Mouse (Mus musculus) liver, adult 2 months (tissue): ENCODE results near the gene Bsx.

Experiments
- CTCF ChIP-seq: fragments of 200-500 bp; IDR thresholded peaks from 2 replicates; pipeline ENCODE4 v1.5.1; 2011; ENCODE audit warnings: low read depth, low read length, control low read depth
- POLR2A ChIP-seq: fragments of 200-500 bp; IDR thresholded peaks from 2 replicates; pipeline ENCODE4 v1.6.1; 2011; ENCODE audit warnings: low read length, control low read depth; ENCODE audit not compliant: insufficient read depth; ENCODE audit errors: extremely low read depth

DNA sequence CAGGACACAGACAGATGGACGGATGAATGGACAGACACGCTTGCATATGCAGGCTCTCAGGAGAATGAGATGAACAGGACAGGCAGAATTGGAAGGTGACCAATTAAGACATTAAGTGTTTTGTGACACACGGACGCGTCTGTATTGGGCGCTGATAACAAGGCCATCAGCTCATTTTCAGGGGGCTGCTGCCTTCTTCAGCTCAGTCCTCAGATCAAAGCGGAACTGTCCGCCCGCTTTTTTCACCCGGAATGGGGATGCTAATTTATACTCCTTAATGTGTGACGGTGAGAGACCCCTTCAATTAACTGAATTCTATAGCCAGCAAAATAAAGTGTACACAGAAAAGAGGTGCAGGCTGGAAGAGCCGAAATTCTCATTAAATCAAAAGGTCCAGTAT lies 15.5 kb downstream of the Bsx start:
- TF ChIP-seq POLR2A (no peak), CTCF (no peak)
